Mouse (Mus musculus): ENCODE data around the gene Map7d3.

GRCm38 (mm10) chrX:56752144-56752543 lies 70.0 kb downstream of the Map7d3 start:
- TF ChIP-seq CTCF (IDR thresholded peaks at IDR 0.05; ENCODE audit: low read depth, low read length): no peak
- no peak for TF ChIP-seq POLR2A (IDR thresholded peaks at IDR 0.05; ENCODE audit: extremely low read depth, insufficient read depth, low read length)
